Mouse (Mus musculus) lung, postnatal 25 days (tissue): ENCODE results near the gene Zfand2b.

Experiments
- DNase-seq: peaks from one replicate; pipeline ENCODE4 v3.0.0; 2022; ENCODE audit warnings: low spot score

Zfand2b gene

GRCm38 (mm10) chr1:75214442-75214841 lies 46.0 kb downstream of the Zfand2b start:
- DNase-seq: no peak

- DNase-seq: no peak
These were observed 46.4 kb downstream of the Zfand2b start for GRCm38 (mm10) chr1:75214886-75215285.

- DNase-seq: no peak
These were observed 47.3 kb downstream of the Zfand2b start for GRCm38 (mm10) chr1:75215785-75216184.

- DNase-seq: no peak
These were observed 48.5 kb downstream of the Zfand2b start for GRCm38 (mm10) chr1:75216797-75217585.

GRCm38 (mm10) chr1:75217893-75218226 lies 49.4 kb downstream of the Zfand2b start:
- no peak for DNase-seq

- DNase-seq: peak; percentile 48
These were observed 50.0 kb downstream of the Zfand2b start for GRCm38 (mm10) chr1:75218227-75219001.

GRCm38 (mm10) chr1:75219078-75219477 lies 50.6 kb downstream of the Zfand2b start:
- DNase-seq: peak; percentile 94

- no peak for DNase-seq
These were observed 51.1 kb downstream of the Zfand2b start, which contains the start of gene Tuba4a for GRCm38 (mm10) chr1:75219531-75219930. Gene Tuba4a (minus strand): TSS chr1:75219865.
